Mouse (Mus musculus) cerebellum, adult (tissue): ENCODE results near the gene Tsc22d2.
"Not testable (repeated sequence)": the region's sequence is repeated elsewhere in the genome, so short reads cannot be mapped to it uniquely, and the experiment has no call there.

ENCODE experiments used
- ATAC-seq: cut with Nextera tagmentation; 2 replicates; pipeline ENCODE4 v1.9.2; 2017; ENCODE audit warnings: mild to moderate bottlenecking, moderate library complexity, mixed read lengths; ENCODE audit not compliant: insufficient number of reproducible peaks, low FRiP score, low TSS enrichment

Gene Tsc22d2

DNA sequence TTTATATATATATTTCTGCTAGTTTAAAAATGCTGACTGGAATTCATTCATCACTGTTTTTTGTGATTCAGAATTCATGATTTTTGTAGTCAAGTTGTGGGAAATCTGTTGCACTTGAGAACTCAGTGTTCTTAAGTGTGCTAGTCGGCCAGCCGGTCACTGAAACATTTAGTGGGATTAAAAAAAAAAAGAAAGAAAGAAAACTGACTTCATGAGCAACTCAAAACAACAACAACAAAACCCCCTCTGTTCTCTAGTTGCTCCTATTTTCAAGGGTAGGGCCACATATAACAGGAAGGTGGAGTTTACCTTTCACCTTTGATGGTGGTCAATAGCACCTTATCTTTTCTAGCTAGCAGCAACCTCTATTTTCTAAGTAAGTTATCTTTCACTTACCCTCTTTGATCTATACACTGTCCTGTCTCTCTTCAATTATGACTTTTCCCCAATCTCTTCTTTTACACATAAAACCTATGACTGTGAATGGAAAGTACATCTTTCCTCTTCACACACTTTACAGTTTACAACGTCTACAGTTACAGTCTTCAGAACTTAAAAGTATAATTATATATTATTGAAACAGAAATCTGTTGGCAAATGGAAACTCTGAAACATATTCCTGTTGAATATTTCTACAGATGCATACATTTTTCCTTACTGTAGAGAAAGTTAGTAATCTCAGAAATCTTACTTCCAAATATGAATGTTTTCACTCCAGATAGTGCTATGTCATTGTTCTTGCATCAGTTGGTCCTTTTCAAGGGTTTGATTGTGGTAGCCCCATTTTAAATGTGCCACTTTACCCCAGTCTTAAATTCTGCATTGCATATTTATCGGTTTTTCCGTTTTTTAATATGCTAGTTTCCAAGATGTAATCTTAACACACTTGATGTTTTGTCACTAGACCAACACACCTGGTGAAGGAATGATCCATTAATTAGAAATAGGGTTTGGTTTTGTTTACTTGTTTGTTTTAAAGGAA is 4.5 kb downstream of the Tsc22d2 start:
- no peak for ATAC-seq

DNA sequence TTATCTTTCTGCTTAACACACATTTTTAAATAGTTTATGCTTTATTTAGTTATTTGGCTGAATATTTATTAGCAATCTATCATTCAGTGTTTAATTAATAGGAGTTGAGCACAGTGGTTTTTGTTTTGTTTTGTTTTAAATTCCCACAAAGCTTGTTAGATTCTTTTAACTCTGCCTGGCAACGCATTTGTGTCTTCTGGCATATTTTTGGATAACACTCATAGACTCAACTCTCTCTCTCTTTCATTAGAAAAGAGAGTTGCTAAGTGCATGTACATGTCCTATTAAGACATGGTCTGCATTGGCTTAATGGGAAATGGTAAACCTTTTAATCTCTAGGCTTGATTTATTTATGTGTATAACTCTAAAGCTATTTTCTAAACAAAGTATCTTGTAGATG is 14.3 kb downstream of the Tsc22d2 start:
- no peak for ATAC-seq

DNA sequence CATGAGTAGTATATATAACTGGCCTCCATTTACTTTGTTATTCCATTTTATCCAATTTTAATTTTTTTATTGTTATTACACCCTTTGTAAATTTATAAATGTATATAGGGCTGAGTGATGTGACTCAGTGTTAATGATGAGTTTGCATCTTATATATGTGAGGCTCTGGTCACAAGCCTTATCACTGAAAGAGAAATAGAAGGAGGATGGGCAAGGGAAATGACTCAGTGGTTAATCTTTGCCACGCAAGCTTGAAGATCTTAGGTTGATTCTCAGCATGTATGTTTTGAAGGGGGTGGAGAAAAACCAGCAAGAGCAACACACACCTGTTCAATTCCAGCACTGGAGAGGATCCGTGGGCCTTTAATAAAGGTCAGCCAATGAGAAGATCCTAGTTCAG is 19.9 kb downstream of the Tsc22d2 start:
- ATAC-seq: no peak

DNA sequence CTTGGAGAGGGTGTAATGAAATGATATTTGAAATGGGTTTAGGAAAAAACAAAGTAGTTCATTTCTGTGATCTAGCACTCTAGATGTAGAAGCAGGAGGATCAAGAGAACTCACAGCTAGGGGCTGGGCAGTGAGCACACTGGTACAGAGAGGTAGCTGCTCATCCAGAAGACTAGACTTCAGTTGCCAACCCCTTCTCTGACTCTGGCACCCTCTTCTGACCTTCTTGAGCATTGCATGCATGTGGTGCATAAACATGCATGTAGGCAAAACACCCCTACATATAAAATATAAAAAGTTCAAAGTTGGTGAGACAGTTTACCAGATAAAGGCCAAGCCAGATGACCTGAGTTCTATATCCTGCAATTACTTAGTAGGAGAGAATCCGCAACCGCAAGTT is 33.7 kb downstream of the Tsc22d2 start:
- no peak for ATAC-seq

DNA sequence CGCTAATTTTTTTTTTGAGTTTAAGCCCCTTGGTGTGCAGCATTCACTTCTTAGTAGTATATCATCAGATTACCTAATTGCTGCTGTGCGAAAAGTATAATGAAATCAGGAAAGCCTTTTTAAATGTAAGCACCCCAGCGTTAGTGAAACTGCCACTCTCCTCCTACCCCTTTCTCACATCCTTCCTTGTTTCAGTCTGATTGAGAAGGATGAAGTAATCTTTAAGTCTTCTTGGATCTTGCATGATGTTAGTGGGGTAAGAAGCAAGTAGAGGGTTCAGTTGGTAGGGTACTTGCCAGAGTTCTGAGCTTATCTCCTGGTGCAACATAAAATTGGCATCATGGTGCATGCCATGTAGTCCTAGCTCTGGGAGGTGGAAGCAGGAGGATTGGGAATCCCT is 35.0 kb downstream of the Tsc22d2 start:
- ATAC-seq: no peak

DNA sequence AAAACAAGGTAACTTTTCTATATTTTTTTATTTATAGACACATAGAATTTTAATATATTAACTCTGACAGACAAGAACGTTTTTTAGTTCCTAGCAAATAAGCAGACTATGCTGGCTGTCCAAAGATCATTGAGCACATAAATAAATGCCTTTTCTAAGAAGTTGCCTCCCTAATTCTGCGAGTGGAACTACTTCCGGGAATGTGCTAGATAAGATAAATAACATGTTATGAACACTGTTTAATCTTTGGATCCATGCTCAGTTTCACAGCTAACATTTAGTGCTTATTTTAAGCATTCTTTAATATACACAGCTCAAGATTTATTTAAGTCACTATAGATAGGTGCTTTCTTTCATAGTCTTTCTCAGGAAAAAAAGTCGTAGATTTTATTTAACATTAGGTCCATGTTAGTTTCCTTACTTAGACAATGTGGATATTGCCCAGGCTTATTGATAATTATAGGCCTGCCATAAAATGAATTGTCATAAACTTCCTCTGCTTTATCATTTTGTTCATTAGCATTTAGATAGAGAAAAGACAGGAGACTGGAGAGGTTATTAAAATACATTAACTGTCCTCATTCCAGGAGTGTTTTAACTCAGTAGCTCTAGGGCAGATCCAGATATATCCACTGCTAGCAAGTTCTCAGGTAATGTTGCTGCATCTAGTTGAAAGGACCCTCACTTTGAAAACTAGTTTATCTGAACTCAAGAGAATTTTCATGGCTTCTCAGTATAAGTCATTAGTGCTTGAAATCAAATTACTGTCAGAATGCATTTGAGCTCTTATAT is 40.1 kb downstream of the Tsc22d2 start:
- no peak for ATAC-seq

DNA sequence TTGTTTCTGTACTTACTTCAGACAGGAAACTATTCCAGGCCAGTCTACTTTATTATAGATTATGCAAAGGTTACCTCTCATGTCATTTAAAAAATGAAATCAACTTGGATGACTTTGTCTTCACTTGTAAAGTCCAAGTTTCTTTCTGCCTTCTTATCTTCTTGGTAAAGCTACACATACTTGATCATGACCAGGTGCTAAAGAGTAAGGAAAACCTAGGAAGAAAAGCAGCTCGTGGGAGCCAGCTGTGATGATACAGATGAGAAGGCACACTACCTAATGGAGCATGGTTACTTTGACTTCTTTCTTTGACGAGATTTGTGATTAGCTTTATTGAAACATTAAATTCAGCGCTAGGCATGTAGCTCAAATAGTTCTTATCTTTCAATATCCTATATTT is 40.7 kb downstream of the Tsc22d2 start:
- no peak for ATAC-seq

DNA sequence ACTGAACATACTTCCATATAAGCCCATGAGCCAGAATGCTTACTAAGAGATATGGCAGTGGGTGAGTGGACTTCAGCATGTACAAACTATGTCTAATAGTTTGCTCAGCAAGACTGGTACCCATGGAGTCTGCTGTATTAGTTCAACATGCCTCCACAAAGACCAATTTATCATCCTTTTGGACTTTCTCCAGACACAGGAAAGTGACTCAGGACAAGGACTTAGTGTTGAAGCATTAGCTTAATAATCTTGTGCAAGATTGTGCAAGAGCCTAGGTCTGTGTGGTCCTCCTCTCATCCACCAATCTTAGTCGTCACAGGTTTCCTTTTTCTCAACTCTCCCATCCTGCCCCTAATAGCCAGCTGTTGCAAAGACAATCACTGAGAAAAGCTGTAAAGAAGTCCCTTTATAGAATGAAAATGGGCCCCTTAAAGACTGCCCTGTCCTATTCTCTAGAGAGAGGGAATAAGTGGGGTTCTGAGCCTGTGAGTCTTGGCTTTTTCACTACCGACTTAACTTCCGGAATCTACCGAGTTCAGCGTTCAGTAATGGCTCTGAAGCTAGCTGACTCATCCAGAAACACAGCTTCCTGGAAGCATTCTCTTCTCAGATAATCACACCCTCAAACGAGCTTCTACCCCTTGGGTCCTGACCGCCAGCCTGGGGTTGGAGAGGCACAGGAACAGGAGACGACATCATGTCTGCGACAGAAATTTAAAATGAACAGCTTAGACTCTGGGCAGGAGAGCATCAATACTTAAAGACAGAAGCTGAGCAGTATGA is 55.3 kb downstream of the Tsc22d2 start:
- no peak for ATAC-seq

DNA sequence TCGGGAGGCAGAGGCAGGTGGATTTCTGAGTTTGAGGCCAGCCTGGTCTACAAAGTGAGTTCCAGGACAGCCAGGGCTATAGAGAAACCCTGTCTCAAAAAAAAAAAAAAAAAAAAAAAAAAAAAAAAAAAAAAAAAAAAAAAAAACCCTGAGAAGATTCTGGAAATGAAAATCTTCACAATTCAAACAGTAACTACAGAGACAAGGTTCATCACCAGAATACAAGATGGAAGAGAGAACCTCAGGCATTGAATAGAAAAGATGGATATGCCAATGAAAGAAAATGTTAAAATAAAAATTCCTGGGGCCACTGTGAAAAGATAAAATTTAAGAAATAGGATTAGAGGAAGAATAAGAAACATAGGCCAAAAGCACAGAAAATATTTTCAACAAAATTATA is 60.8 kb downstream of the Tsc22d2 start:
- ATAC-seq: not testable (repeated sequence)

DNA sequence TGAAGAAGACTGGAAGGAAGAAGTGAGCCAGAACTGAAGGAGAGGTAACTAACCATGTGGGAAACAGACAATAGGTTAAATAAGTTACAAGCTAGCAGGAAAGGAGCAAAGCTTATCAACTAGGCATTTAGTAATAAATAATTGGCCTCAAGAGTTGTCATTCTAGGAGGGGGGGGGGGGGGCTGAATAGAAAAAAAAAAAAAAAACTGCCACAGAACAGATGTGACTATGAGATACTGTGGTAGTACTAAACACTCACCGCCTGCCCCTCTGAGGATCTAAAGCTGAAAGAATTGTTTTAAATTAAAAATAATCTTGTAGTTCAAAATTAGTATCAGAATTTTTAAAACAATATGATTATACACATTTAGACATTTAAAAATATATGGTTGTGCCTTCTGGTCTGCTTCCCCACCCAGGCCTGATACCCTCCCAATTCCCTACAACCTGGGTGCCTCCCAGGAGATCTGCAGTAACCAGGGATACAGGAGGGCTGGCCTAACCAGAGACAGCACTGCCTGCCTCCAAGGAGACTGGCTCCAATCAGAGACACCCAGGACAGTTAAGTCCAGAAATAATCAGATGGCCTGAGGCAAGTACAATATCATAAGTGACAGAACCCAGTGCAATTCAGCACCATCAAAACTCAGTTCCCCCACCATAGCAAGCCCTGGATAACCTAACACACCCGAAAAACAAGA is 64.4 kb downstream of the Tsc22d2 start:
- no peak for ATAC-seq

DNA sequence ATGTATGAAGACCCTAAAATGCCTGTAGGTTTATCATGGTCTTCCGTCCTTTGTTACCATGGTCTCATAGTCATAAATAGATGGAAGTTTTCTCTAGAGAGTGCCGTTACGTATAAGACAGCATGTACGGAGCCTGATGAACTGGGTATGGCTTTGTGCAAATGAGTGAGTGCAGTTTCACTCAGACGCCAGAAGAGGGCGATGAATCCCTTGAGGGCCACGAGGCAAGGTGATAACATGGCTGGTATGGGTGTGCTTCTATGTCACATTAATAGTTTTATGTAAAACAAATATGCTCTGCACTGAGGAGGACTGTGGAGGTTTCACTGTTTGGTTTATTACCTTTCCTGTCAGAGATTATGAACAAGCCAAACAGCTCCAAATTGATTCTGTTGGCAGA is 71.4 kb downstream of the Tsc22d2 start:
- no peak for ATAC-seq

DNA sequence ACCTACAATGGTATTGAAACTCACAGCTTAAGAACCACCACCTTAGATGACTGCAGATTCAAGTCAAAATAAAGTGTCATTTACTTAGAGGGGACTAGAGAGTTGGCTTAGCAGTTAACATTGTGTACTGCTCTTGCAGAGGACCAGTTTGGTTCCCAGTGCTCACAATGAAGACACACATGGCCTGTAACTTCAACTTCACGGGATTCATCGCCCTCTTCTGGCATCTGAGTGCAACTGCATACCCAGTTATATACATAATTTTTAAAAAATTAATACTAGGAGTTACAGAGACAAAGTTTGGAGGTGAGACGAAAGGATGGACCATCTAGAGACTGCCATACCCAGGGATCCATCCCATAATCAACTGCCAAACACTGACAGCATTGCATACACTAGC is 72.6 kb downstream of the Tsc22d2 start:
- no peak for ATAC-seq

DNA sequence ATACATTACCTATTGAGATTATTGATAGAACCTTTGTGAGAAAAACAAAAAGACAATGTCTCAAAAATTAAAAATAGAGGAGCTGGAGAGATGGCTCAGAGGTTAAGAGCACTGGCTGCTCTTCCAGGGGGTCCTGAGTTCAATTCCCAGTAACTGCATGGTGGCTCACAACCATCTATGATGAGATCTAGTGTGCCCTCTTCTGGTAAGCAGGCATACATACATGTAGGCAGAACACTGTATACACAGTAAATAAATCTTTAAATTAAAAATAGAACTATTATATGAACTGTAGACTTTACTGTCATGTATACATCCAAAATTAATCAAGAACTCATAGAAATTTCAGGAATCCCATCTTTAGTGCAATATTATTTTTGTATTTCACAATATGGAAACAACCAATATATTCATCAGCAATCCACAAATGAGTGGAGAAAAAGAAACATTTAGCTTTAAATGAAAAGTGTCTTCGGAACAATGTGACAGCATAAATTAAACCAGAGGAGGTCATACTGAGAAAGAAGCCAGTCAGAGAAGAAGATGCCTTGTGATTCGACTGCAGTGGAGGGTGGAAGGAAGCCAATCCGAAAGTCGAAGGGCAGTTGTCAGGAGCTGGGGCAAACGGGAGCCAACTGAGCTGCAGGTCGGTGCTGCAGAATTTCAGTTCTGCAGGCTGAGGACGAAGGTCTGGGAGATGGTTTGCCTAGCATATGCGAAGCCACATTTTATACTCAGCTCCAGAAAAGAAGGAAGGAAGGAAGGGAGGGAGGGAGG is 73.7 kb downstream of the Tsc22d2 start:
- ATAC-seq: no peak

DNA sequence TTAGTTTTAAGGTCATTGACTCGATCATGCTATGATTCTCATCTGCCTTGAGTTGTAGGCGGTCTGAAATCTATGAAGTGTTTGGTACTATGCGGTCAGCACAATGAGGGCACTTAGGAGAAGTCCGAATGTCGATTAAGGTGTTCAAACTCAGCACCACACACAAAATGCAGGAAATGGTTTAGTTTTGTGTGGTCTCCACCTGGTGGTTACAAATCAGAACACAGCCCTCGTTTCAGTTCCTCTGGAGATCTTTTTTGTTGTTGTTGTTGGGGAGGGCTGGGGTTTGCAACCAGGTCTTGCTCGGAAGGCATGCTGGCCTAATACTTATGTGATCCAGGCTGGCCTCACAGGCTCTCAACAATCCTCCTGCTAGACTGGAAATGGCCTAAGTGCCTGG is 76.3 kb downstream of the Tsc22d2 start:
- ATAC-seq: no peak

DNA sequence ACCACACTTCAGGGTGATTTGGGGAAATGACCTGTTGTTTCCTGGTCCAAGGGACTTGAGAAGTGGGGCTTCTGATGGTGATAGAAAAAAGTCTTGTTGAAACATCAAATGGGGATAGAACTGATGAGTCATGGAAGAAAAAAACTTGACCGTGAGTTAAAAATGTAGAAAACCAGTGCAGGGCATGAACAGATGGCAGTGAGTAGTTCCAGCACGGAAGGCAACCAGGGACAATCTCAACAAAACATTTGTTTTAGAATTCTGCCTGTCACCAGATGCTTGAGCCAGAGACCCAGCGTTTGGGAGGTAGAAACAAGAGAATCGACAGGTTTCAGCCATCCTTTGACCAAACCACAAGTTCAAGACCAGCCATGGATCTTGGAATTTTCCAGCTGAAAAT is 79.1 kb downstream of the Tsc22d2 start:
- no peak for ATAC-seq

DNA sequence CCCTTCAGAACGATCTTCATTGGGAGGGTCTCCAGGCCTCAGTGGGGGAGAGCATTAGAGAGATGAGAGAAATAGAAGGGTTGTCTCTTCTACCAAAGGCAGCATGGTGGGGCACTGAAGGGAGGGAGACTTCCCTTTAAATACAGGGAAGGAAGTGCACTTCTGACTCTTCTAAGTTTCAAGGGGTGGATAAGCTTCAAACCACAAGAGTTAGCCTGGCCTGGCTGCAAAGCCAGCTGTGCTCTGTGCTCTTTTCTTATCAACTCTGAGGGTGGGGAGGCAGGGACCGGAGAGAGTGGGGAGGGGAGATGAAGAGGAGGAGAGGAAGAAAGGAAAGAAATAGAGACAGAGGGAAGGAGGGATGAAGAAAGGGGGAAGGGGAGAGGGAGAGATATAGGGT is 87.4 kb downstream of the Tsc22d2 start:
- ATAC-seq: no peak

DNA sequence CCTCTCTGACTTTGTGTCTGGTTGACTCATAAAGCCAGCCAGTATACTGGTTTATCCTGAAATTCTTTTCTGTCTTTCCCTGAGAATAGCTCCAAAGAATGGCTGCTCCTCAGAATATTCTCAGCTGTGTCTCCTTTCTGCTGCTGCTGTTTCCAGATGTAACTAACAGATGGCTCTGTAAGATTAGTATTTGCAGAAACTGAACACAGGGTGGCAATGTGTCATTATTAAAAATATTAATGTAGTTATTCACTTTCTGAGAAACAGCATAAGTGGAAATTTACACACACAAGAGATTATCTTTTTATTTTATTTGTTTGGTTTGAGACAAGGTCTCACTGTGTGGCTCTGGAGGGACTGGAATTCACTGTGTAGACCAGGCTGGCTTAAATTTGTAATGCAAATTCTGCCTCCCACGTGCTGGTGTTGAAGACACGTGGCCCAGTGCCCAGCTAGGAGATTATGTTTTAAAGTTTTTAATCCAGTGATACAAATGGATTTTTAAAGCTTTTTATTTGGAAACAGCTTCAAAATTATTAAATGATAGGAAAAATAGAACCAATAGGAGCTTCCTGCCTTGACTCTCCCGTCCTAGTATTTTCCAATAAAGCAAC is 89.3 kb downstream of the Tsc22d2 start:
- no peak for ATAC-seq

DNA sequence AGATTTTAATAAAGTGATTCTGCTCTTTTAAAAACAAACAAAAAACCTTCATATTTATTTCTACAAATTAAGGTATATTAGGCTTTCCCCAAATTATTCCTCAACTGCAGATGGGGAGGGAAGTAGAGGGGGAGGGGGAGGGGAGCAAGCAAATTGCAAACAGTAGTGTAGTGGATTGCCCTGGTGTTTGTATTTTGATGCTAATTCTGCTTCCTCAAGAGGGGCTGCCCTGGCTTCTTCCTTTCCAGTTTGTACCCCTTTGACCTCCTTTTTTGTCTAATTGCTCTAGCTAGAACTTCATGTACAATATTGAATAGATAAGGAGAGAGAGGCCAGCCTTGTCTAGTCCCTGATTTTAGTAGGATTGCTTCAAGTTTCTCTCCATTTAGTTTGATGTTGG is 90.2 kb downstream of the Tsc22d2 start:
- ATAC-seq: no peak
